Mouse (Mus musculus): ENCODE data around the gene AL731706.1.

The AL731706.1 gene

DNA sequence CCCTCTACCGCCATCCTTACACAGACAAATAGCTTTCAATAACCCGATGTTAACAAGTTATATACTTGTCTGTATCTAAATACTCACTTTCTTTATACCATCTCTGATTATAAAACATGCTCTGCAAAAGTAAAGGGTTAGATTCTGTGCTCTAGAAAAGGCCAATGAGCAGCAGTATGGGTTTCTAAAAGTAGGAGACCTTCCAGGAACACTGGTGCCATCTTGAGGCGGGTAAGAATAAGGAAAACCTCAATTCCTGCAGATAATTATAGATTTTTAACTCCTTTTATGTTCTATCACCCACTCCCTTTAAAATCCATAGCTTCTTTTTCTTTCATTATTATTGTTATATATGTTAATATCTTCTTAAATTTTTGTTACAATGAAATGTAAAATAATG, 55.3 kb downstream of the AL731706.1 start:
- in situ Hi-C loops (cut with MboI, MseI), result no loop called here

DNA sequence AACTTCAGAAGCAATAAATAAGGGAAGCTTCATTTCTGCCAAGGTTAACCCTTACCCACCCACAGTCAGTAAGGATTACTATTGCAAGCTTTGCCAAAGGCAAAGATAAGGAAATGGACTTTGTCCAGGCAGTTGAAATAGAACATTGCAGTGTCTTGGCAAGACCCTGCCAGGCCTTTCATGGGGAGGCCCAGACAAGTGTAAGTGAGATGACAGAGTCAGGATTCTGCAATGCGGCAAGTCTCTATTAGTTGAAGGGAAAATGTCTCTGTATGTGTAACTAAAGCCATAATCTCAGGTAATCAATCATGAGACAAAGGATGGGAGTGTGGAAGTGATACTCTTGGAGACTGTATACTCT, 56.5 kb downstream of the AL731706.1 start:
- in situ Hi-C loops (cut with MboI, MseI), result no loop called here

DNA sequence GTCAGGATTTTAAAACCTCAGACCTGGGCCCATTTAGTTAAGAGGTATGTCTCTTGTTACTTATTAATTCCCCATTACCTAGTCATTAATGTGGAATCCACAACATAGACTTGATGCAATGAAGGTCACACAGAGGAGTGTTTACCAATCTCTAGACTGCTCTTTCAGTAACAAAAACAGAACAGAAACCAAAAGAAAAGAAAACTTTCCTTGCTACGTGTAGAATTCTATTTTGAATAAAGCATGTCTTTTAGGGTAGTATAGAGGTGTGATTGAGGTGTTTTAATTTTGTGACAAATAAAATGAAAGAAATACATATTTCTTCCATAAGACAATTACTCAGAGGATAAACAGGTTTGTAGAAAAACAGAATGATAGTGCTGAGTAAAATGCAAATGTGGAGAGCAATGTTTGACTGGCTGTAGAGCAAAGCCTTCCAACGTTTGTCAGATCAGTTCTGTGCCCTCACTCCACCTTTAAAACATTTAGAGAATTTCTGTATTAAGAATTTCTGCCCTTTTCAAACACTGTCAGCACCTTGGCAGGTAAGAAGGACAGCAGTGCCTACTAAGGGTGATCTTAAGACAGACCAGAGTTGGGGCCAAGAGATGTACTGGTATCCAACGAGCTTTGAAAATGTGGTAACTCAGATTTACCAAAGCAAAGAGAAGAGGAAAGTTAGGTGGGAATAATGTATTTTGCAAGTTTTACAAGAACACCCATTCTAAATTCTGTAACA, 57.0 kb downstream of the AL731706.1 start:
- in situ Hi-C loops (cut with MboI, MseI), result no loop called here

DNA sequence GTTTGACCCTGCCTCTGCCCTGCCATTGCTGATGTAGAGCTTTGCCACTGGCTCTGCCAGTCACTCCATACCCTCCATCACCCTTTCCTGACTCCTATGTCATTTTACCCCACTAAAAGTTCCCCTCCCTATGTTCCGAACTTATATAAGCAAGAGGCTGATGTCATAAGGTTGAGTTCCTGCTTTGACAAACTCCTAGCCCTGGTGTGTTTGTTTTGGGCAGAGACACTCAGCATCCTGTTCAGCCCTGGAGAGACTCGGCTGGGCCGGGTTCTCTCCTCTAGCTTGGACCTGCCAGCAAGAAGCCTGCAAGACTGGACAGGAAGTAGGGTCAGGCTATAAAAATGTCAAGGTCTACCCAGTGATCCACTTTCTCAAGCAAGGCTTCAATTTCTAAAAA, 58.3 kb downstream of the AL731706.1 start:
- in situ Hi-C loops (cut with MboI, MseI), result no loop called here

All from T-helper 1 cell (primary cell).